Mouse (Mus musculus) C2C12 (cell line): Measurements from ENCODE around the gene Cyp2s1. TPM values are rescaled to one million over a fixed set of nuclear protein-coding genes. Genes with fewer than 3 reads are reported as not detected.

ENCODE experiments used
- H3K27me3 ChIP-seq: one replicate; pipeline ENCODE4 v1.6.1; 2011; ENCODE audit not compliant: control insufficient read depth, insufficient read depth, insufficient read length
- H3K36me3 ChIP-seq: one replicate; pipeline ENCODE4 v1.6.1; 2011; ENCODE audit not compliant: control insufficient read depth, insufficient read depth
- H3K4me3 ChIP-seq: one replicate; pipeline ENCODE4 v1.5.1; 2011; ENCODE audit warnings: mild to moderate bottlenecking, control low read depth; ENCODE audit not compliant: poor library complexity, insufficient read depth, severe bottlenecking
- H3K79me2 ChIP-seq: one replicate; pipeline ENCODE4 v1.6.1; 2011; ENCODE audit not compliant: control insufficient read depth, insufficient read depth
- H3K79me3 ChIP-seq: one replicate; pipeline ENCODE4 v1.6.1; 2011; ENCODE audit warnings: low read depth, control low read depth
- H3ac ChIP-seq: one replicate; pipeline ENCODE3; 2011; ENCODE audit warnings: low read depth; ENCODE audit not compliant: control insufficient read depth, insufficient read length
- CEBPB ChIP-seq: IDR thresholded peaks from one replicate; pipeline ENCODE4 v1.6.1; 2011; ENCODE audit warnings: low read depth, mild to moderate bottlenecking, control low read depth, moderate library complexity
- CTCF ChIP-seq: IDR thresholded peaks from one replicate; pipeline ENCODE4 v1.5.1; 2011; ENCODE audit not compliant: control insufficient read depth, insufficient read depth, insufficient read length
- FOSL1 ChIP-seq: IDR thresholded peaks from one replicate; pipeline ENCODE4 v1.8.0; 2011; ENCODE audit warnings: mild to moderate bottlenecking, low read length; ENCODE audit not compliant: poor library complexity, insufficient read depth, severe bottlenecking
- MAX ChIP-seq: IDR thresholded peaks from one replicate; pipeline ENCODE4 v1.6.1; 2011; ENCODE audit warnings: mild to moderate bottlenecking, control low read depth
- MYOD1 ChIP-seq: IDR thresholded peaks from one replicate; pipeline ENCODE4 v1.6.1; 2011; ENCODE audit warnings: low read depth; ENCODE audit not compliant: control insufficient read depth, insufficient read length
- MYOG ChIP-seq: IDR thresholded peaks from one replicate; pipeline ENCODE4 v1.6.1; 2011; ENCODE audit not compliant: control insufficient read depth, insufficient read length; ENCODE audit errors: extremely low read depth
- USF1 ChIP-seq: IDR thresholded peaks from one replicate; pipeline ENCODE4 v1.6.1; 2011; ENCODE audit warnings: low read depth, mild to moderate bottlenecking, control low read depth, moderate library complexity
- polyA plus RNA-seq: library from polyadenylated mRNA; unstranded; fragments of >200 nt; fragmentation: generic; extraction: Trizol; gene quantifications from one replicate; pipeline ENCODE4 v1.2.1, GENCODE M21; 2012; ENCODE audit warnings: missing spikeins

Cyp2s1 gene
- polyA plus RNA-seq, 1 experiment = 0.15 TPM

DNA sequence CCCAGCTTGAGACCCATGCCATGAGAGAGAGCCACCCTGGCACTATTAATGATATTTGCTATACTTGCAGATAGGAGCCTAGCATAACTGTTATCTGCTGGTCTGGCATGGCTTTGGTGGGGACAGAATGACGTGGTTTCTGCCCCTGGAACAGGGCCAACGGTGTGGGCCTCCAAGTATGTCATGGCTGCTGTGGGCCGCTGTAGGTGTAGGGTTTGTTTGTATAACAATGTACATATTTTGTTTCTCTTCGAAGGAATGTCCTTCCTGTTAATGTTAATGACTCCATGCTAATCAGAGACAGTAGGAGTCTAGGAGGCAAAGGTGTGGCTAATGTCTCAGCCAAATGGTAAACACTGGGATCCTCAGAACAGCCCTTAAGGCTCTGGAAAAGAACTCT, 24.2 kb upstream of the Cyp2s1 start:
- no peaks in the 10 kb centered on the region for H3K36me3 ChIP-seq
- H3K4me3 ChIP-seq = no peak overlapping the region
- no peaks in the 10 kb centered on the region for H3K79me3 ChIP-seq
- no peaks in the 10 kb centered on the region for H3K27me3 ChIP-seq
- no peak overlapping the region for H3ac ChIP-seq
- H3K79me2 ChIP-seq = no peaks in the 10 kb centered on the region
- TF ChIP-seq USF1 (no peak), FOSL1 (no peak), MYOD1 (no peak), MYOG (no peak), MAX (no peak), CEBPB (no peak), CTCF (no peak)

DNA sequence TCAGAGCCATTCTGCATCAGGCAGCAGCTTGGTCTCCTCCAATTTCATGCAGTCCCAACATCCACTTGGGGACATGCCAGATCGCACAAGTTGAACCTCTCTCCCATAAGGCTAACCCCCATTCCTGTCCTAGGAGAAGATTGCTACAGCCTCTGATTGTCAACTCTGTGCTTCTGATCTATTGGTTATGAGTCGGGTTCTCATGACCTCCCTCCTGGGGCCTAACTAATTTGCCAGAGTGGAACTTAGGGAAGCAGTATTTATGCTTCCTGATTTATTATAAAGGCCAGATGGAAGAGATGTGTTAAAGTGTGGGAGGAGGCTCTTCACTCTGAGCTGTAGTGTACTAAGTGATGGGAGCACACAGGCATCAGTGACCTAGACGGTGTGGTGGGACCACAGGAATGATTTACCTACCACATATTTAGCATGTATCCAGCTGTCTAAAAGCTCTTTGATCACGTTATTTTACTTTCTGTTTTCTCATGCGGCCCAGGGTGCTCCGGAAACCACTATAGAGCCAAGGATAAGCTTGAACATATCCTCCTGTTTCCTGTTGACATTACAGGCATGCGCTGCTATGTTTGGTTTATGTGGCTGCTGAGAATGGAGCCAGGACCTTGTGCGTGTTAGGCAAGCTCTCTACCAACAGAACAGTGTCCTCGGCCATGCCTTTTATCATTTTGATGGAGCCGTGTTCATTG, 18.6 kb upstream of the Cyp2s1 start:
- H3ac ChIP-seq = no peak overlapping the region
- no peak for TF ChIP-seq CEBPB
- TF ChIP-seq MYOG = no peak

DNA sequence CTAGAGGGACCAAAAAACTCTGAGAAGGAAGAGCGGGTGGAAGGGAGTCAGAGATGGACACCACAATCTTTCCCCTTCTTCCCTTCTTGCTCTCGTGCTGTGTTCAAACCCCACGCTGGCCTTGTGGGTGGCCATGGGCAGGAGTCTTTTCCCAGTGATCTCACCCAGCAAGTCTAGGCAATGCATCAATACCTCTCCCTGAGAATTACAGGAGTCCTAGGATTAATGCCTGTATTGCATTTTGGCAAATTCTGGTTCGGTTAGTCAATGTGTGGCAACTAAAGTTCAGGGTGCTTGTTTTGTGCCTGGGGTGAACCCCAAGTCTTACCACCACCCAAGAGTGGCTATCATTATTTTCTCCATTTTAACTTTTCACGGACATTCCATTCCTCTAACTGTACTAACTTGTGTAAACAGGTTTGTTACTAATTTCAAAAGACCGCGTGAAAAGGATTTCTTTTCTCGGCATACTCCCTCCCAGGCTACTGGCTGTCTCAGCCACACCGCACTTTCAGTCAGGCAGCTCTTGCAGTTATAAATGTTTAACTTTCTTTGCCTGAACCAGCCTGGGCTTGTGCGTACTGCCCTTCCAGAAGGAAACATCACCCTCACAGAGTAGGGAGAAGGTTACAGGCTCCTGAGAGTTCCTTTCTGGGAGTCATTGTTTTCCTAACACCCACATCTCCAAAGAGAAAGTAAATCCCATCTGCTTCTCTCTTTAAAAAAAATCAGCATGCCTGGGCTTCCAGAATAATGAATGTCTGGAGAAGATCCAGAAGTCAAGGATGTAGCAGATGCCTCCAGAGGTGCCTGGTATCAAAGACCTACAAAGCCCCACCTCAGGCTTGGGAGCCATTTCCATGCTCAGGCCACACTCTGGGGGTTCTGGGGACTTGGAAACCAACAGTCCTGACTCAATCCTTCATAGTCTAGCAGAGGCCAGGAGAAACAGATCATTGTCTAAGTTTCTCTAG, 15.1 kb upstream of the Cyp2s1 start:
- H3K4me3 ChIP-seq = no peak overlapping the region
- no peaks in the 10 kb centered on the region for H3K79me3 ChIP-seq
- no peaks in the 10 kb centered on the region for H3K36me3 ChIP-seq
- TF ChIP-seq CTCF = no peak
- no peak for TF ChIP-seq MAX
- TF ChIP-seq USF1 = no peak
- no peak for TF ChIP-seq MYOD1
- TF ChIP-seq MYOG = no peak
- no peak for TF ChIP-seq CEBPB
- no peak for TF ChIP-seq FOSL1
- H3K27me3 ChIP-seq = no peaks in the 10 kb centered on the region
- no peaks in the 10 kb centered on the region for H3K79me2 ChIP-seq
- H3ac ChIP-seq = no peak overlapping the region

More for the DNA sequence above, 18.6 kb upstream of the Cyp2s1 start:
- Histone ChIP-seq H3K4me3 (no peak overlapping the region), H3K27me3 (no peaks in the 10 kb centered on the region), H3K36me3 (no peaks in the 10 kb centered on the region), H3K79me2 (no peaks in the 10 kb centered on the region), H3K79me3 (no peaks in the 10 kb centered on the region)

- no peaks in the 10 kb centered on the region for H3K79me3 ChIP-seq
- TF ChIP-seq MYOG (no peak), CEBPB (no peak), MAX (no peak), MYOD1 (no peak), FOSL1 (no peak), USF1 (no peak), CTCF (no peak)
- H3K79me2 ChIP-seq = no peaks in the 10 kb centered on the region
- H3K36me3 ChIP-seq = no peaks in the 10 kb centered on the region
- H3K4me3 ChIP-seq = no peak overlapping the region
- H3K27me3 ChIP-seq = no peaks in the 10 kb centered on the region
- H3ac ChIP-seq = no peak overlapping the region
Measured at GRCm38 (mm10) chr7:25830251-25830650, 13.5 kb upstream of the Cyp2s1 start.

GRCm38 (mm10) chr7:25827199-25827598, 10.5 kb upstream of the Cyp2s1 start:
- Histone ChIP-seq H3K36me3 (no peaks in the 10 kb centered on the region), H3K27me3 (no peaks in the 10 kb centered on the region), H3K79me3 (no peaks in the 10 kb centered on the region), H3K4me3 (no peak overlapping the region), H3ac (no peak overlapping the region), H3K79me2 (no peaks in the 10 kb centered on the region)
- no peak for TF ChIP-seq FOSL1
- no peak for TF ChIP-seq CTCF
- no peak for TF ChIP-seq MYOG
- no peak for TF ChIP-seq MAX
- TF ChIP-seq MYOD1 = peak; percentile 46
- no peak for TF ChIP-seq CEBPB
- peak; percentile 98 for TF ChIP-seq USF1
